Comparison of ENCODE assay signal across 8 mouse cellular contexts in the genomic region with DNA sequence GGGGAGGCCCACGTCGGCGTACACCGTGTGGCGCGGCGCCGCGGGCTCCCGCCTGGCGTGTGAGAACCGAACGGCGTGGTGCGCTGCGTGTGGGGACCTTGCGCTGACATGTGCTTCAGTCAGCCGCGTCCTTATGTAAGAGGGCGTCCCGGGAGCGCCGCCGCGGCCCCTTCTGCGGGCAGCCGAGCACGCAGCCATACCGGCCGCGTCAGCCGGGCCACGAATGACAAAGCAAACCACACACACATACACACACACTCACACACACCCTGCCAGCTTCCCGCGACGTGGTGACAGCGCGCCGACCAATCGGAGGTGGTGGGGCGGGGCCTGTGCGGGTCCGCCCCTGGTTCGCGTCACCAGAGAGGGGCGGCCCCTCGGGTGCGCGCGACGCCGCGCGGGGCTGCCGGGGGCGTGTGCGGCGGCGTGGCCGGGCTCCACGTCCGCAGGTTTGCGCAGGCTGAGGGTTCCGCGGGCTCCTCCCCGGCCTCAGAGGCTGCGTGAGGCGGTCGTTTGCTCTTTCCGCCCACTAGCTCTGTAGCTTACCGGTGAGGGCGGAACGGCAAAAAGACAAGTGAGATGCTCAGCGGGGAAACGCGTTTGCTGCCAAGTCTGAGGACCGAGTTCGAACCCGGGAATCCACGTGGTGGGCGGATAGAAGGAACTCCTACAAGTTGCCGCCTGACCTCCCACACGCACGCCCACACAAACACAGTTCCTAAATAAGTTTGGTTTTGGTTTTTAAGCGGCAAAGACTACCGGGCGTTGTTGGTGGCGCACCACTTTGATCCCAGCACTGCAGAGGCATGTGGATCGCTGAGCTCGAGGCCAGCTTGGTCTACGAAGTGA. TPM values are rescaled to one million over a fixed set of nuclear protein-coding genes. Genes with fewer than 3 reads are reported as not detected.
DNase-seq lines count a peak whose midpoint lies in the region; ATAC-seq lines count a peak whose summit lies in the region.

No protein-coding gene starts in this region.

- peak; percentile 96 for DNase-seq in T-cell, adult 2 months (ENCODE audit: low spot score)
- DNase-seq in cerebellum, postnatal 25 days = peak; percentile 97 to 98
- DNase-seq in frontal cortex, postnatal 36 days (ENCODE audit: low spot score in 2 of 2) = peak; percentile 92 to 96
- DNase-seq in layer of hippocampus, postnatal 36 days = peak; percentile 95
- DNase-seq in lung, postnatal 25 days (ENCODE audit: low spot score) = peak; percentile 92
- peak; percentile 81 for DNase-seq in retina, adult 2 months (ENCODE audit: low read depth, low spot score)
- peak; percentile 93 for DNase-seq in thymus, postnatal 36 days

- peak overlapping the region; percentile 99 for H3K27ac ChIP-seq in hindbrain, embryonic 15.5 days (replicated peaks)

- H3K4me1 ChIP-seq in hindbrain, embryonic 15.5 days (replicated peaks) = peaks cover 28% of the 10 kb centered on the region

- H3K4me3 ChIP-seq in hindbrain, embryonic 15.5 days = peak overlapping the region; percentile 76

- peak; percentile 95 for ATAC-seq in hindbrain, embryonic 15.5 days (ENCODE audit: low FRiP score, low read depth)

- no peaks in the 10 kb centered on the region for H3K36me3 ChIP-seq in hindbrain, embryonic 15.5 days

- WGBS in hindbrain, embryonic 15.5 days = 1% methylated on average over 91 of the region's 91 CpGs

- peak overlapping the region; percentile 65 for H3K4me2 ChIP-seq in hindbrain, embryonic 15.5 days

- H3K27me3 ChIP-seq in hindbrain, embryonic 15.5 days = peaks cover 3% of the 10 kb centered on the region; the same call in 1 of the 2 replicates

- peak overlapping the region; percentile 87 for H3K9ac ChIP-seq in hindbrain, embryonic 15.5 days

- no peaks in the 10 kb centered on the region for H3K9me3 ChIP-seq in hindbrain, embryonic 15.5 days

RNA-seq across cellular contexts. Expression of a gene that starts 0.7 kb away (rescaled TPM):
- polyA plus RNA-seq in hindbrain, embryonic 15.5 days (2015; fragmentation: Nextera tagmentation; extraction: Ambion mirVana) = 81.2 and 91.4 TPM in 2 replicates
- total RNA-seq in layer of hippocampus, postnatal 36 days (2021) = 10 to 100 TPM; 43.2 to 44.8 TPM

RNA-seq across cellular contexts. Expression of a gene that starts 10.5 kb away (rescaled TPM):
- polyA plus RNA-seq in hindbrain, embryonic 15.5 days (2015; fragmentation: Nextera tagmentation; extraction: Ambion mirVana) = 2.2 TPM in 2 replicates
- not detected for total RNA-seq in layer of hippocampus, postnatal 36 days (2021)

Comparison
In these comparisons a context has a peak if more than half of its experiments do, and no peak if none do; other contexts are left out.
1. Peak in every context shown above with its lines: DNase-seq, ATAC-seq, H3K4me3 ChIP-seq and H3K27ac ChIP-seq.